Mouse (Mus musculus) small intestine, adult 2 months (tissue): Measurements from ENCODE around the gene Rbm20. TPM values are rescaled to one million over a fixed set of nuclear protein-coding genes. Genes with fewer than 3 reads are reported as not detected.

Experiments used
- H3K27ac ChIP-seq: fragments of 200-500 bp; 2 replicates; pipeline ENCODE4 v1.5.1; 2012; ENCODE audit warnings: low read depth, low read length, control low read depth, inconsistent platforms; ENCODE audit not compliant: insufficient read depth
- H3K27me3 ChIP-seq: fragments of 200-500 bp; 2 replicates; pipeline ENCODE4 v1.6.1; 2012; ENCODE audit warnings: mild to moderate bottlenecking, moderate library complexity, low read length, inconsistent platforms; ENCODE audit not compliant: control insufficient read depth, insufficient read depth
- H3K36me3 ChIP-seq: fragments of 200-500 bp; 2 replicates; pipeline ENCODE4 v1.6.1; 2012; ENCODE audit warnings: mild to moderate bottlenecking, low read length, control low read depth, inconsistent platforms; ENCODE audit not compliant: control insufficient read depth, insufficient read depth
- H3K4me1 ChIP-seq: fragments of 200-500 bp; 2 replicates; pipeline ENCODE4 v1.6.1; 2012; ENCODE audit warnings: low read length, inconsistent platforms, mixed read lengths; ENCODE audit not compliant: control insufficient read depth, insufficient read depth, insufficient read length
- H3K4me3 ChIP-seq: fragments of 200-500 bp; 2 replicates; pipeline ENCODE4 v1.5.1; 2012; ENCODE audit warnings: low read depth, mild to moderate bottlenecking, control low read depth, inconsistent platforms, low read length, moderate library complexity
- CTCF ChIP-seq: fragments of 200-500 bp; IDR thresholded peaks from 2 replicates; pipeline ENCODE4 v1.5.1; 2012; ENCODE audit warnings: low read depth, mild to moderate bottlenecking, control low read depth, inconsistent platforms, low read length, moderate library complexity, mixed read lengths; ENCODE audit not compliant: insufficient replicate concordance, insufficient read length; ENCODE audit errors: extremely low read depth
- POLR2A ChIP-seq: fragments of 200-500 bp; IDR thresholded peaks from 2 replicates; pipeline ENCODE4 v1.6.1; 2012; ENCODE audit warnings: low read depth, mild to moderate bottlenecking, control low read depth, inconsistent platforms, low read length, moderate library complexity
- WGBS: fragments of 180-500 bp; shearing (Covaris S2); methylation state at CpG from one replicate; pipeline ENCODE4 v1.1.7; 2018; 5-methylcytosine and 5-hydroxymethylcytosine counted together
- polyA plus RNA-seq: library from polyadenylated mRNA; depleted of rRNA; stranded (reverse); fragments of >200 nt; gene quantifications from 2 replicates; pipeline ENCODE4 v1.2.3, GENCODE M21; 2012

Rbm20 gene
- polyA plus RNA-seq, 1 experiment: 0.16 TPM

DNA sequence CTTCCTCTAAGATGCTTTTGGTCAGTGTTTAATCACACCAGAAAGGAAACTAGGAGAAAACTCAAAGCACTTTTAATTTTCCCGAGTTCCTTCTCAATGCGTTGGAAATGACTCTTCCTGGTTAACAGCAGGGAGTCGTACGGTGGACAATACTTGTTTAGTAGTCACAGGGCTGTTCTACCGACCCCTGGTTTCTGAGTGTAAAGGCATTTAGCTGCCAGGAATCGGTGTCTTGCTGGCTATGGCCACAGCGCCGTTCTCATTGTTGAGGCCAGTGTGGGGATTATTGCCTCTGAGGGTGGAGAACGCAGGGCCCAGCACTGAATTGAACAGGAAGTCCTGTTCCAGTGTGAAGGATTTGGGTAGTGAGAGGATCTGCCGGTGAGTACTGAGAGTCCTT, 13.7 kb downstream of the Rbm20 start:
- TF ChIP-seq POLR2A (no peak), CTCF (no peak)
- 79% methylated on average over 10 of the region's 10 CpGs for WGBS
- H3K4me3 ChIP-seq: no peak overlapping the region

GRCm38 (mm10) chr19:53694020-53694419, 16.9 kb downstream of the Rbm20 start:
- Histone ChIP-seq H3K4me3 (no peak overlapping the region), H3K27ac (no peak overlapping the region), H3K4me1 (no peaks in the 10 kb centered on the region), H3K36me3 (no peaks in the 10 kb centered on the region), H3K27me3 (no peaks in the 10 kb centered on the region)
- WGBS: 15% methylated on average over 1 of the region's 1 CpGs
- TF ChIP-seq POLR2A: no peak
- no peak for TF ChIP-seq CTCF

More for the DNA sequence above, 13.7 kb downstream of the Rbm20 start:
- no peaks in the 10 kb centered on the region for H3K27me3 ChIP-seq
- no peaks in the 10 kb centered on the region for H3K36me3 ChIP-seq
- H3K4me1 ChIP-seq: no peaks in the 10 kb centered on the region
- H3K27ac ChIP-seq: no peak overlapping the region

- Histone ChIP-seq H3K27me3 (no peaks in the 10 kb centered on the region), H3K4me1 (no peaks in the 10 kb centered on the region; the same call in 1 of the 2 replicates), H3K4me3 (no peak overlapping the region), H3K27ac (no peak overlapping the region), H3K36me3 (no peaks in the 10 kb centered on the region)
- TF ChIP-seq POLR2A (no peak), CTCF (no peak)
- 75% methylated on average over 6 of the region's 6 CpGs for WGBS
These were observed 19.0 kb downstream of the Rbm20 start for GRCm38 (mm10) chr19:53696079-53696478.

- WGBS: 88% methylated on average over 3 of the region's 3 CpGs
- Histone ChIP-seq H3K27me3 (no peaks in the 10 kb centered on the region), H3K4me1 (peaks cover 2% of the 10 kb centered on the region; the same call in 1 of the 2 replicates), H3K36me3 (no peaks in the 10 kb centered on the region), H3K4me3 (no peak overlapping the region), H3K27ac (no peak overlapping the region)
- TF ChIP-seq POLR2A (no peak), CTCF (no peak)
These were observed 19.5 kb downstream of the Rbm20 start for GRCm38 (mm10) chr19:53696655-53697054.

DNA sequence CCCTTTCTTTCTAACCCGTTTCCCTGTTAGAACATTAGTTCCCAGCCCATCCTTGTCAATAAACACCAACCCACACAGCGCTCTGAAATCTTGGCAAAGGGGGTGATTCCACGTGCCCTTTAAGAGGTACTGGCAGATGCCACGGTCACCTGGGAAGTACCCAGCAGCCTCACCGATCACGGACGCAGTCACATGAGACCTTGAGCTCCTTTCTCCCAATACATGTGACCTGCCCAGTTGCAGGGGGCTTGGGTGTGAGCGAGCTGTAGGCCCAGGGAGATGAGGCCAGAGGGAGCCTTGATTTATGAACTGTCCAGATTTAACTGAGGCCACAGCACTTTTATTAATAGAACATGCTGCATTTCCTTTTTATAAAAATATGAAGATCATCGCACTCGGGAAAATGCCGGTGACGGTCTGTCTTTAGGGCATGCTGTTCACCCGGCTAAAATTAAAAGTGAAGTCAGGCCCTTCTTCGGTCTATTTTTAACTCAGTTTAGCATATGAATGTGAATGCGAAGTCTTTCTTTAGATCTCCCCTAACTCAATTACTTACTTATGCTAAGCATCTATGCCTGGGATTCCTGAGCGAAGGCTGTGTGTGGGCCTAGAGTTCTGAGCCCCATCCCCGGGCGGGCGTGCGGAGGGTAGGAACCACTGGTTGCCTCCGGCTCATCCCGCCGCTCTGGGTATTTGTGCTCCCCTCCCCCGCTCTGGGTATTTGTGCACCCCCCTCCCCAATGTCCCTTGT, 20.4 kb downstream of the Rbm20 start:
- WGBS: 75% methylated on average over 24 of the region's 24 CpGs
- H3K36me3 ChIP-seq: no peaks in the 10 kb centered on the region
- no peaks in the 10 kb centered on the region for H3K27me3 ChIP-seq
- H3K4me3 ChIP-seq: no peak overlapping the region
- H3K27ac ChIP-seq: no peak overlapping the region
- H3K4me1 ChIP-seq: peaks cover 2% of the 10 kb centered on the region; the same call in 1 of the 2 replicates
- no peak for TF ChIP-seq CTCF
- TF ChIP-seq POLR2A: no peak

- 58% methylated on average over 7 of the region's 7 CpGs for WGBS
- TF ChIP-seq CTCF (no peak), POLR2A (no peak)
- Histone ChIP-seq H3K4me3 (no peak overlapping the region), H3K4me1 (peaks cover 2% of the 10 kb centered on the region; the same call in 1 of the 2 replicates), H3K27ac (no peak overlapping the region), H3K27me3 (no peaks in the 10 kb centered on the region), H3K36me3 (no peaks in the 10 kb centered on the region)
These were observed 22.6 kb downstream of the Rbm20 start for GRCm38 (mm10) chr19:53699671-53700070.

GRCm38 (mm10) chr19:53701434-53701833, 24.3 kb downstream of the Rbm20 start:
- Histone ChIP-seq H3K36me3 (no peaks in the 10 kb centered on the region), H3K4me3 (no peak overlapping the region), H3K4me1 (peaks cover 2% of the 10 kb centered on the region), H3K27me3 (no peaks in the 10 kb centered on the region), H3K27ac (no peak overlapping the region)
- no peak for TF ChIP-seq CTCF
- TF ChIP-seq POLR2A: no peak
- WGBS: 36% methylated on average over 9 of the region's 9 CpGs
